Mouse (Mus musculus): ENCODE results near the gene Cadm2. TPM values are rescaled to one million over a fixed set of nuclear protein-coding genes. Genes with fewer than 3 reads are reported as not detected.

Gene Cadm2
- polyA plus RNA-seq, 1 experiment from 2014 or later: 0.13 TPM

DNA sequence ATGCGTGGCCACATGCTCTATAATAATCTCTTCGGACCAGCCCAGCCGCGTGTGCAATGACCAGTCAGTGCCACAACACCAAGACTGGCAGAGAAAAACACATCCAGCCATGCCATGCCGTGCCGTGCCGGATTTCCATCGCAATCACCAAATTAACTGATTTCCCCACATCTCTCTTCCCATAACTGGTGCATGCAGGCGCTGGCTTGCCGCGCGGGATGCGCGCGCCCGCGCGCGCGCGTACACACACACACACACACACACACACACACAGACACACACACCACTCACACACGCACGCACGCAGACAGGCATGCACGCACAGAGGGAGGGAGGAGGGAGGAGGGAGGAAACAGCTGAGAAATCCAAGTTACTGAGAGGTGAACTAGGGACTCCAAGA, 2.9 kb downstream of the Cadm2 start:
- 3% methylated on average over 25 of the region's 25 CpGs for WGBS
- H3K9ac ChIP-seq (ENCODE audit: low read depth, low read length): no peak overlapping the region
- ATAC-seq: no peak
- H3K4me2 ChIP-seq (replicated peaks; ENCODE audit: low read depth): peak overlapping the region; percentile 54
- H3K27me3 ChIP-seq (replicated peaks; ENCODE audit: control insufficient read depth, insufficient read depth, low read length): peaks cover 22% of the 10 kb centered on the region
- no peak overlapping the region for H3K27ac ChIP-seq (ENCODE audit: low read depth, low read length)
- H3K9me3 ChIP-seq (ENCODE audit: control insufficient read depth): no peaks in the 10 kb centered on the region
- H3K4me1 ChIP-seq (replicated peaks; ENCODE audit: control insufficient read depth, insufficient read depth, low read length): no peaks in the 10 kb centered on the region
- H3K4me3 ChIP-seq (ENCODE audit: low read depth, low read length): peak overlapping the region; percentile 23; the same call in 1 of the 2 replicates
- TF ChIP-seq CTCF (IDR thresholded peaks at IDR 0.05; ENCODE audit: low read depth): no peak
- H3K36me3 ChIP-seq (ENCODE audit: control insufficient read depth, insufficient read depth): no peaks in the 10 kb centered on the region

DNA sequence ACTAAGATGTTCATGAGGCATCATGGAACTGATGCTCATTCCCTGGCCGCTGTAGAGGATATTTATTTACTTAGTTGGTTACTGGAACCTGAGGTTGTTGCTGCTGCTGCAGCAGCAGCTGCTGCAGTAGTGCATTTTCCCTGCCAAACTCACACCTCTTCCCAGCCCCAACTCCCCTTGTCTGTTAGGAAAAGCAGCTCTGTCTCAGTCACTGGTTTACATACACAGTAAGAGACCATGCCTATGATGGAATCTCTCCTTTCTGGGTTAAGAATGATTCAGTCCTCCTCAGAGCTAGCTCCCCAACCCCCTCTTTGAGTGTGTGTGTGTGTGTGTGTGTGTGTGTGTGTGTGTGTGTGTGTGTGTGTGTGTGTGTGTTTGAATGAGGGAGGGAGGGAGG, 3.5 kb downstream of the Cadm2 start:
- ATAC-seq: no peak
- 7% methylated on average over 1 of the region's 1 CpGs for WGBS
- no peak overlapping the region for H3K4me3 ChIP-seq (ENCODE audit: low read depth, low read length)
- H3K4me2 ChIP-seq (replicated peaks; ENCODE audit: low read depth): no peak overlapping the region
- no peak overlapping the region for H3K9ac ChIP-seq (ENCODE audit: low read depth, low read length)
- no peaks in the 10 kb centered on the region for H3K4me1 ChIP-seq (replicated peaks; ENCODE audit: control insufficient read depth, insufficient read depth, low read length)
- H3K9me3 ChIP-seq (ENCODE audit: control insufficient read depth): no peaks in the 10 kb centered on the region
- H3K27me3 ChIP-seq (replicated peaks; ENCODE audit: control insufficient read depth, insufficient read depth, low read length): peaks cover 22% of the 10 kb centered on the region
- no peaks in the 10 kb centered on the region for H3K36me3 ChIP-seq (ENCODE audit: control insufficient read depth, insufficient read depth)
- TF ChIP-seq CTCF (IDR thresholded peaks at IDR 0.05; ENCODE audit: low read depth): no peak
- H3K27ac ChIP-seq (ENCODE audit: low read depth, low read length): no peak overlapping the region

DNA sequence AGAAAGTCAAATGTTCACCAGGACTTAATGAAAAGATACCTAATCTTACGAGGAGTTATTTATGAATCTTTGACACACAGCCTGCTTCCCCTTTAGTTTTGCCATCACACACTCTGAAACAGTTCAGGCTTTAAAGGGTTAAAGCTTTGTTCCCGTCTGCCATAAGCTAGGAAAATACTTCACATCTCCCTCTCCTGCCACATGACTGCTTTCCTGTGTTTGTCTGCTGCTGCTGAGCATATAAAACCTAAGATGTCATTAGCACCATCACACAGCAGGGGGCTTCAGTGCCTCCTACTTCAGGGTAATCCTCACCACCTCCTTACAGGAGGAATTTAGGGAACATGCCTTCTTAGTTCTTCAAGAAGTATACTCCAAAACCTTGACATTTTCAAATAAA, 6.8 kb downstream of the Cadm2 start:
- no peak overlapping the region for H3K4me3 ChIP-seq (ENCODE audit: low read depth, low read length)
- no peaks in the 10 kb centered on the region for H3K4me1 ChIP-seq (replicated peaks; ENCODE audit: control insufficient read depth, insufficient read depth, low read length)
- TF ChIP-seq CTCF (IDR thresholded peaks at IDR 0.05; ENCODE audit: low read depth): peak; percentile 37; the same call in 1 of the 2 replicates
- WGBS: 38% methylated on average over 2 of the region's 2 CpGs
- peaks cover 9% of the 10 kb centered on the region; the same call in 1 of the 2 replicates for H3K27me3 ChIP-seq (replicated peaks; ENCODE audit: control insufficient read depth, insufficient read depth, low read length)
- no peak overlapping the region for H3K4me2 ChIP-seq (replicated peaks; ENCODE audit: low read depth)
- H3K27ac ChIP-seq (ENCODE audit: low read depth, low read length): no peak overlapping the region
- H3K9me3 ChIP-seq (ENCODE audit: control insufficient read depth): no peaks in the 10 kb centered on the region
- no peaks in the 10 kb centered on the region for H3K36me3 ChIP-seq (ENCODE audit: control insufficient read depth, insufficient read depth)
- H3K9ac ChIP-seq (ENCODE audit: low read depth, low read length): no peak overlapping the region
- ATAC-seq: no peak

- Histone ChIP-seq H3K27me3 (replicated peaks; ENCODE audit: control insufficient read depth, insufficient read depth, low read length) (no peaks in the 10 kb centered on the region), H3K36me3 (ENCODE audit: control insufficient read depth, insufficient read depth) (no peaks in the 10 kb centered on the region), H3K27ac (ENCODE audit: low read depth, low read length) (no peak overlapping the region), H3K9me3 (ENCODE audit: control insufficient read depth) (no peaks in the 10 kb centered on the region), H3K4me3 (ENCODE audit: low read depth, low read length) (no peak overlapping the region), H3K4me2 (replicated peaks; ENCODE audit: low read depth) (no peak overlapping the region), H3K4me1 (replicated peaks; ENCODE audit: control insufficient read depth, insufficient read depth, low read length) (no peaks in the 10 kb centered on the region), H3K9ac (ENCODE audit: low read depth, low read length) (no peak overlapping the region)
- WGBS: 46% methylated on average over 7 of the region's 7 CpGs
- no peak for TF ChIP-seq CTCF (IDR thresholded peaks at IDR 0.05; ENCODE audit: low read depth)
- no peak for ATAC-seq
Observed at GRCm38 (mm10) chr16:67610904-67611681, 9.6 kb downstream of the Cadm2 start.

DNA sequence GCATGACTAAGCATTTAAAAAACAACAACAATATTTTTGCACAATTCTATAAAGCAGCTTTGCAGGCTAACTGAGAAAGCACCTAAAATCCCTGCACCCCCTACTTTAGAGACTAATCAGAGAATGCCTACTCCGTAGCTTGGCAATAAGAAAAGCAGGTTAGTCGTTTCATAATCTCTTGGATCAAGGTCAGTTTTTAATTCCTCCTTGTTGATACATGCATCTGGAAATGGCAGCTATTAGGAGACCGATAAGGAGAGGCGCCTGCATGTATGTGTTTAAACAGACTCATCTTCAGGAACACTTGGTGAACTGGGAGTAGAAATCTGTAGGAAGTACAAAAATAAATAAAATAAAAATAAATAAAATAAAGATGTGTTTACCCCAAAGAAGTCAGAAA, 11.6 kb downstream of the Cadm2 start:
- TF ChIP-seq CTCF (IDR thresholded peaks at IDR 0.05; ENCODE audit: low read depth): no peak
- no peak for ATAC-seq
- Histone ChIP-seq H3K9ac (ENCODE audit: low read depth, low read length) (no peak overlapping the region), H3K36me3 (ENCODE audit: control insufficient read depth, insufficient read depth) (no peaks in the 10 kb centered on the region), H3K9me3 (ENCODE audit: control insufficient read depth) (no peaks in the 10 kb centered on the region), H3K27me3 (replicated peaks; ENCODE audit: control insufficient read depth, insufficient read depth, low read length) (no peaks in the 10 kb centered on the region), H3K4me3 (ENCODE audit: low read depth, low read length) (no peak overlapping the region), H3K4me1 (replicated peaks; ENCODE audit: control insufficient read depth, insufficient read depth, low read length) (no peaks in the 10 kb centered on the region), H3K27ac (ENCODE audit: low read depth, low read length) (no peak overlapping the region), H3K4me2 (replicated peaks; ENCODE audit: low read depth) (no peak overlapping the region)
- 40% methylated on average over 4 of the region's 4 CpGs for WGBS

DNA sequence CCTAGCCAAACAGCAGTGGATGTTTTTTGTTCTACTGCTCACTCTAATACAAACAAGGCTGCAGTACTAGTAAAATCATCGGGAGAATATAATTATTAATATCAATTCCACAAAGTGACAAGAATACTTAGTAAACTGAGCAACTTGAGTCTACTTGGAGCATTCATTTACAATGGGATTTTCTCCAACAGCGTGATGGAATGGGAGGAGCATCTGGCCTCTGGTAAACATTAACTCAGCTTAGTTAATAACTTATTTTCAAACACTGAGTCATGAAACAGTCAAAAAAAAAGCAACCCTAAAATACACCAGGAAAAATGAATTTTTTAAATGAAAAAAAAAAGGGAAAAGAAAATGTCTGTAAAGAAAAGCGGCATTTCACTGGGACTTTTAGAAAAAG, 12.2 kb downstream of the Cadm2 start:
- Histone ChIP-seq H3K4me2 (replicated peaks; ENCODE audit: low read depth) (no peak overlapping the region), H3K27me3 (replicated peaks; ENCODE audit: control insufficient read depth, insufficient read depth, low read length) (no peaks in the 10 kb centered on the region), H3K9ac (ENCODE audit: low read depth, low read length) (no peak overlapping the region), H3K9me3 (ENCODE audit: control insufficient read depth) (no peaks in the 10 kb centered on the region), H3K36me3 (ENCODE audit: control insufficient read depth, insufficient read depth) (no peaks in the 10 kb centered on the region), H3K4me1 (replicated peaks; ENCODE audit: control insufficient read depth, insufficient read depth, low read length) (no peaks in the 10 kb centered on the region), H3K27ac (ENCODE audit: low read depth, low read length) (no peak overlapping the region), H3K4me3 (ENCODE audit: low read depth, low read length) (no peak overlapping the region)
- no peak for TF ChIP-seq CTCF (IDR thresholded peaks at IDR 0.05; ENCODE audit: low read depth)
- ATAC-seq: no peak
- WGBS: 49% methylated on average over 3 of the region's 3 CpGs

Measured in intestine, postnatal 0 days (tissue).